Mouse (Mus musculus) neural tube, embryonic 15.5 days (tissue): ENCODE data around the gene Glis3. TPM values are rescaled to one million over a fixed set of nuclear protein-coding genes. Genes with fewer than 3 reads are reported as not detected.

Experiments
- ATAC-seq: fragments of 200-750 bp; cut with Nextera tagmentation; 2 replicates; pipeline ENCODE4 v1.8.0; 2017; ENCODE audit warnings: mild to moderate bottlenecking, moderate TSS enrichment, moderate library complexity; ENCODE audit not compliant: low FRiP score
- H3K27ac ChIP-seq: fragments of 300-500 bp; sonication (generic); replicated peaks from 2 replicates; pipeline ENCODE4 v1.5.1; 2015; ENCODE audit warnings: mild to moderate bottlenecking, inconsistent platforms
- H3K27me3 ChIP-seq: fragments of 300-500 bp; sonication (generic); replicated peaks from 2 replicates; pipeline ENCODE4 v1.6.1; 2015; ENCODE audit warnings: inconsistent platforms
- H3K36me3 ChIP-seq: fragments of 300-500 bp; sonication (generic); 2 replicates; pipeline ENCODE4 v1.6.1; 2015; ENCODE audit warnings: inconsistent platforms
- H3K4me1 ChIP-seq: fragments of 300-500 bp; sonication (generic); 2 replicates; pipeline ENCODE4 v1.6.1; 2015; ENCODE audit warnings: inconsistent platforms
- H3K4me2 ChIP-seq: fragments of 300-500 bp; sonication (generic); 2 replicates; pipeline ENCODE4 v1.6.1; 2015; ENCODE audit warnings: inconsistent platforms, mild to moderate bottlenecking, moderate library complexity
- H3K4me3 ChIP-seq: fragments of 300-500 bp; sonication (generic); replicated peaks from 2 replicates; pipeline ENCODE4 v1.5.1; 2015; ENCODE audit warnings: mild to moderate bottlenecking, inconsistent platforms
- H3K9ac ChIP-seq: fragments of 300-500 bp; sonication (generic); replicated peaks from 2 replicates; pipeline ENCODE4 v1.6.1; 2015; ENCODE audit warnings: mild to moderate bottlenecking, inconsistent platforms
- H3K9me3 ChIP-seq: fragments of 300-500 bp; sonication (generic); replicated peaks from 2 replicates; pipeline ENCODE4 v1.6.1; 2016; ENCODE audit warnings: inconsistent platforms
- WGBS: fragments of 180-500 bp; shearing (Covaris S2); methylation state at CpG from one replicate; pipeline ENCODE4 v1.1.7; 2015; ENCODE audit warnings: mixed read lengths; 5-methylcytosine and 5-hydroxymethylcytosine counted together
- polyA plus RNA-seq: library from polyadenylated mRNA; unstranded; fragments of >200 nt; fragmentation: Nextera tagmentation; extraction: Ambion mirVana; gene quantifications from 2 replicates; pipeline ENCODE4 v1.2.1, GENCODE M21; 2015

The Glis3 gene
- polyA plus RNA-seq, 1 experiment from 2014 or later, result 2.5 TPM

DNA sequence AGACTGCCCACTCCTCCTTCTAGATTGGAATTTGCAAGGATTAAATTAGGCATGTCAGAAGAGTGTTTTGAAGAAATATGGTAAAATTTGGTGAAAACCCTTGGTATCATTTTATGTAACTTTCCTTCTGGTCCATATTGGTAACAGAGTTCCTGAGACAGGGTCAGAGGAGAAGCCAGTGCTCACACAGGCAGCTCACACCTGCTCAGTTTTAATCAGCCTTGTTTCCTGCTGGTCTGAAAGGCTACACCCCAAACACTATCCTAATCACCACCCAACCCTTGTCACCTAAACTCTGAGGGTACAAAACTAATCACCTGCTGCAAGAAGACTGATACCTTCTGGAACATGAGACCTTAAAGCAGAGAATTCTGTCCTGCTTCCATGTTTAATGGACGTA lies 168.0 kb downstream of the Glis3 start:
- H3K9ac ChIP-seq, result no peak overlapping the region
- no peak for ATAC-seq
- peaks cover 10% of the 10 kb centered on the region; the same call in 1 of the 2 replicates for H3K4me1 ChIP-seq
- no peak overlapping the region for H3K27ac ChIP-seq
- no peak overlapping the region for H3K4me2 ChIP-seq
- 88% methylated on average over 1 of the region's 1 CpGs for WGBS
- no peak overlapping the region for H3K4me3 ChIP-seq
- no peaks in the 10 kb centered on the region for H3K9me3 ChIP-seq
- H3K36me3 ChIP-seq, result no peaks in the 10 kb centered on the region
- H3K27me3 ChIP-seq, result no peaks in the 10 kb centered on the region

DNA sequence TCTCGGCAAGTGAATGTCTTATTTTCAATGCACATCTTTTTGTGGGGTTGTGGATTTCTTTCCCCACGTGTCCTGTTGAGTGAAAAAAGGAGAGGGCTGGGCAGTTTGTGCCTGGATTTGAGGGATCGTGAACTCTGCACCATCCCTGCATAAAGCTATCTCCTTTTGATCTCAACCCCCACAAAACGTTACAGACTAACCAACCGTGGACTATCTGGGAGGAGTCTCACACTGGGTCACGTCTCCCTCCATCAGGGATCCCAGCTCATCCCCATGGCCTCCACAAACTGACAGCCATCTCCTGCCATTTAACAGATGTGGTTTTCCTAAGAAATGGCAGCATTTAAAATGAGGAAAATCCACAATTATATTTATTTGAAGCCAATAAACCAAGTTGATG lies 174.5 kb downstream of the Glis3 start:
- ATAC-seq, result no peak
- Histone ChIP-seq H3K9me3 (no peaks in the 10 kb centered on the region), H3K27me3 (no peaks in the 10 kb centered on the region), H3K4me2 (no peak overlapping the region), H3K4me3 (no peak overlapping the region), H3K4me1 (no peaks in the 10 kb centered on the region), H3K9ac (no peak overlapping the region), H3K36me3 (no peaks in the 10 kb centered on the region), H3K27ac (no peak overlapping the region)
- WGBS, result 63% methylated on average over 6 of the region's 6 CpGs

- WGBS, result 69% methylated on average over 12 of the region's 12 CpGs
- Histone ChIP-seq H3K4me1 (no peaks in the 10 kb centered on the region), H3K4me3 (no peak overlapping the region), H3K27me3 (no peaks in the 10 kb centered on the region), H3K27ac (no peak overlapping the region), H3K9ac (no peak overlapping the region), H3K4me2 (no peak overlapping the region), H3K36me3 (no peaks in the 10 kb centered on the region), H3K9me3 (no peaks in the 10 kb centered on the region)
- no peak for ATAC-seq
Observed at GRCm38 (mm10) chr19:28503011-28503410, 176.9 kb downstream of the Glis3 start.

GRCm38 (mm10) chr19:28500975-28501374 lies 178.9 kb downstream of the Glis3 start:
- Histone ChIP-seq H3K9ac (no peak overlapping the region), H3K27ac (no peak overlapping the region), H3K9me3 (no peaks in the 10 kb centered on the region), H3K36me3 (no peaks in the 10 kb centered on the region), H3K4me3 (no peak overlapping the region), H3K4me1 (no peaks in the 10 kb centered on the region), H3K27me3 (no peaks in the 10 kb centered on the region), H3K4me2 (no peak overlapping the region)
- no peak for ATAC-seq
- 88% methylated on average over 9 of the region's 9 CpGs for WGBS

DNA sequence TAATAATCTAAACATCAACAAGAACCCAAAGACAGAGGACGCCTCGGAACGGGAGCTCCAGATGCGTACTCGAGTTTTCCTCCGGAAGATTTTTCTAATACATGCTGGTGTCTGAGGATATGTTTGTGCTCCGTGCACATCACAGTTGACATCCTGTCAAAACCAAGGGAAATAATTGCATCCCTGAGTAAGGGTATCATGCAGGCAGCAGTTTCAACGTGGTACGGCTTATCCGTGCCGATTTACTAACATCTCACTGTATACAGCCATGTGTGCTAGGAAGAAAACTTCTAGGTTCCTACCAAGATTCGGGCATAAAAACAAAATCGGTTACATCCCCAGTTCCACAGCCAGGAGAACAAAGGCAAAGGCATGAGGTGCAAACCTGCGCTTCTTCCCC lies 179.4 kb downstream of the Glis3 start:
- WGBS, result 96% methylated on average over 14 of the region's 14 CpGs
- no peaks in the 10 kb centered on the region for H3K27me3 ChIP-seq
- H3K9me3 ChIP-seq, result no peaks in the 10 kb centered on the region
- H3K4me1 ChIP-seq, result no peaks in the 10 kb centered on the region
- no peak overlapping the region for H3K27ac ChIP-seq
- no peak for ATAC-seq
- H3K4me2 ChIP-seq, result no peak overlapping the region
- H3K4me3 ChIP-seq, result no peak overlapping the region
- no peaks in the 10 kb centered on the region for H3K36me3 ChIP-seq
- no peak overlapping the region for H3K9ac ChIP-seq

- no peak overlapping the region for H3K9ac ChIP-seq
Observed at GRCm38 (mm10) chr19:28499786-28500185, 180.1 kb downstream of the Glis3 start.

GRCm38 (mm10) chr19:28495926-28496325 lies 184.0 kb downstream of the Glis3 start:
- Histone ChIP-seq H3K27ac (no peak overlapping the region), H3K4me1 (no peaks in the 10 kb centered on the region), H3K4me3 (no peak overlapping the region), H3K27me3 (no peaks in the 10 kb centered on the region), H3K4me2 (no peak overlapping the region), H3K36me3 (no peaks in the 10 kb centered on the region), H3K9ac (no peak overlapping the region), H3K9me3 (no peaks in the 10 kb centered on the region)
- WGBS, result 74% methylated on average over 6 of the region's 6 CpGs
- no peak for ATAC-seq

More at GRCm38 (mm10) chr19:28499786-28500185, 180.1 kb downstream of the Glis3 start:
- Histone ChIP-seq H3K9me3 (no peaks in the 10 kb centered on the region), H3K4me1 (no peaks in the 10 kb centered on the region), H3K4me3 (no peak overlapping the region), H3K4me2 (no peak overlapping the region), H3K27me3 (no peaks in the 10 kb centered on the region), H3K27ac (no peak overlapping the region), H3K36me3 (no peaks in the 10 kb centered on the region)
- 92% methylated on average over 5 of the region's 5 CpGs for WGBS
- ATAC-seq, result no peak

GRCm38 (mm10) chr19:28493605-28494260 lies 186.1 kb downstream of the Glis3 start:
- 83% methylated on average over 8 of the region's 8 CpGs for WGBS
- no peaks in the 10 kb centered on the region for H3K36me3 ChIP-seq
- no peak overlapping the region for H3K4me2 ChIP-seq
- no peak for ATAC-seq
- H3K9me3 ChIP-seq, result no peaks in the 10 kb centered on the region
- H3K27me3 ChIP-seq, result no peaks in the 10 kb centered on the region
- no peaks in the 10 kb centered on the region for H3K4me1 ChIP-seq
- no peak overlapping the region for H3K27ac ChIP-seq
- H3K9ac ChIP-seq, result no peak overlapping the region
- H3K4me3 ChIP-seq, result no peak overlapping the region

DNA sequence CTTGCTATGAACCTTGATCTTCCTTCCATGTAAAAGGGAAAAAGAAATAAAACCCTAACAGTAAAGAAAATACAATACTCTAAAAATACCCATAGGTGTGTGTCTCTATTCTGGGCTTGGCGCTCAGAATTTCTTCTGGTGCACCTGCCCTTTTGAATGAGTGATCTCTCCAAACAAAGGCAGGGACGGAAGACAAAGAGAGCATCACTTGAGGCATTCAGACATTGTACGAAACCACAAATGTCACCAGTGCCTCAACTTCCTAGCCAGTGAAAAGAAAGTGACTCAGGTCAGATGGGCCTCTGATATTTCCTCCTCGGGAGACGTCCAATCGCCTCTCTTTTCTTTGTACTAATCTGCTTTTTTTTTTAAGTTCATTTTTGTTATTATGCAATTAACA lies 201.8 kb downstream of the Glis3 start:
- Histone ChIP-seq H3K36me3 (no peaks in the 10 kb centered on the region), H3K4me1 (no peaks in the 10 kb centered on the region; the same call in 1 of the 2 replicates), H3K9ac (no peak overlapping the region), H3K4me3 (no peak overlapping the region), H3K27me3 (no peaks in the 10 kb centered on the region), H3K9me3 (no peaks in the 10 kb centered on the region), H3K4me2 (no peak overlapping the region), H3K27ac (no peak overlapping the region)
- no peak for ATAC-seq
- WGBS, result 41% methylated on average over 6 of the region's 6 CpGs

GRCm38 (mm10) chr19:28477326-28477863 lies 202.5 kb downstream of the Glis3 start:
- 7% methylated on average over 6 of the region's 6 CpGs for WGBS
- H3K27me3 ChIP-seq, result no peaks in the 10 kb centered on the region
- no peak overlapping the region for H3K4me2 ChIP-seq
- no peak for ATAC-seq
- no peaks in the 10 kb centered on the region; the same call in 1 of the 2 replicates for H3K4me1 ChIP-seq
- H3K4me3 ChIP-seq, result no peak overlapping the region
- no peaks in the 10 kb centered on the region for H3K9me3 ChIP-seq
- no peak overlapping the region for H3K9ac ChIP-seq
- no peak overlapping the region for H3K27ac ChIP-seq
- no peaks in the 10 kb centered on the region for H3K36me3 ChIP-seq

DNA sequence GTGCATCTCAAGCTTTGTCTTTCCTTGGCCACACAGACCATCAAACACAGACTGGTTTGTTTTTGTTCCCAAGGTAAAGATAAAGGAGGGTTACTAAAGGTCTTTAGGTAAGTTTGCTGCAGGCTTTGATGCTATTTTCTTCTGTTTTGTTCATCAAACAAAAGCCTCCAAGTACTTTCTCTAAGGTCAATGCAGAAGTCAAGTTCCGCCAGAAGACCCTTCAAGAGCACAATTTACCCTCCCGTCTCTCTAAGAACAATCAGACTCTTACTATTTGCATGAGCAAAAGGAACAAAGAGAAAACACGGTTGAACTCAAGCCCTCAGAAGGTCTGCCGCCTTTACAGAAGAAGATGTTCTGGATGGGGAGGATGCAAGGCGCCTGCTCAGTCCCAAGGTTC lies 206.3 kb downstream of the Glis3 start:
- ATAC-seq, result no peak
- no peaks in the 10 kb centered on the region; the same call in 1 of the 2 replicates for H3K4me1 ChIP-seq
- no peak overlapping the region for H3K27ac ChIP-seq
- no peaks in the 10 kb centered on the region for H3K9me3 ChIP-seq
- 60% methylated on average over 5 of the region's 5 CpGs for WGBS
- no peak overlapping the region for H3K9ac ChIP-seq
- no peaks in the 10 kb centered on the region for H3K36me3 ChIP-seq
- H3K4me2 ChIP-seq, result no peak overlapping the region
- no peaks in the 10 kb centered on the region for H3K27me3 ChIP-seq
- no peak overlapping the region for H3K4me3 ChIP-seq

DNA sequence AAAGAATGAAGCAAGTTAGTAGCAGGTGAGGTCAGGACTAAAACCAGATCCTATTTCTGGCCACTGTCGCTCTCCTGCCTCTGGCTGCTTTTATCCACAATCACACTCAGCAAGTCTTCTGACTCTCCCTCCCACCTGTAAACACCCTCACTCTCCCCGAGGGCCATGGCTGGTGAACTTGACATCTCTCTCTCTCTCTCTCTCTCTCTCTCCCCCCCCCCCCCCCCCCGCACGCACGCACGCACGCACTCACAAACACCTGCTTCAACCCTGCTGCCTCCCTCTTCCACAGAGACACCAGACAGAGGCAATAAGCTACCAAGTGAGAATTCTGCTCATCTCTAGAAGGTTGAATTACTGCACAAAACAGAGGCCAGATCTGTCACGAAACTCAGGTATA lies 208.7 kb downstream of the Glis3 start:
- no peaks in the 10 kb centered on the region for H3K4me1 ChIP-seq
- H3K9ac ChIP-seq, result no peak overlapping the region
- H3K9me3 ChIP-seq, result no peaks in the 10 kb centered on the region
- no peaks in the 10 kb centered on the region for H3K36me3 ChIP-seq
- 75% methylated on average over 6 of the region's 8 CpGs for WGBS
- no peak overlapping the region for H3K4me2 ChIP-seq
- no peak for ATAC-seq
- H3K27ac ChIP-seq, result no peak overlapping the region
- H3K4me3 ChIP-seq, result no peak overlapping the region
- no peaks in the 10 kb centered on the region for H3K27me3 ChIP-seq
